Mouse (Mus musculus): ENCODE measurements around the gene Parn. TPM values are rescaled to one million over a fixed set of nuclear protein-coding genes. Genes with fewer than 3 reads are reported as not detected.
"Not testable (repeated sequence)": the region's sequence is repeated elsewhere in the genome, so short reads cannot be mapped to it uniquely, and the experiment has no call there.

The Parn gene
- polyA plus RNA-seq, 1 experiment = not detected

DNA sequence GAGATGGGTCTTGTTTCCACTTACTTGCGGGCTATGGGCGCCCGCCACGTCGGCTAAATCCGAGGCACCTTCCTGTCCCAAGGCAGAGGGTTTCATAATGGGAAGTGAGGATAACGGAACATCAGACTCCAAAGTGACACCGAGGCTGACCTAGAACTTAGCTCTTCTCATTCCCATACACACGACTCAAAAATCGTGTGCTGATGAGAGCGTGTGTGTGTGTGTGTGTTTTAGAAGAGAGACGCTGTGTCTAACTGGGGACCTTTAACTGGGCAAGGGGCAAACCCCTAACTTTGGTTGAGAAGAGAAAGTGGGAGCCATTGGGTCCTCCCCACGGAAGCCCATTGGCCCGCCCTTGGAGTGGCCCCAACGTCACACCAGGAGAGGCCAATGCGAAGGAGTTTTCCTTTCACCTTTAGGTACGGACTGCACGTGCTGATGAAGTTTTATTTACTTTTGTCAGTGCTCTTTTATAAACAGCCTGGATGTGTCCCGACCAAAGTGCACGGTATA, 4.5 kb upstream of the Parn start:
- H3K27ac ChIP-seq (ENCODE audit: insufficient read depth, low read depth, low read length) = 0 out of 2 replicates have a peak overlapping the region, but pooled peaks have one; percentile 34
- TF ChIP-seq POLR2A (IDR thresholded peaks at IDR 0.05; ENCODE audit: insufficient read depth, low read depth, low read length) = no peak
- no peak for TF ChIP-seq CTCF (IDR thresholded peaks at IDR 0.05; ENCODE audit: insufficient read depth, low read depth, low read length)
- peak overlapping the region; percentile 63 for H3K4me3 ChIP-seq (ENCODE audit: insufficient read depth, low read depth, low read length)
- H3K4me1 ChIP-seq (ENCODE audit: control insufficient read depth, insufficient read depth, low read length) = peaks cover 4% of the 10 kb centered on the region; the same call in 1 of the 2 replicates
- WGBS = under 1% methylated on average over 20 of the region's 20 CpGs

DNA sequence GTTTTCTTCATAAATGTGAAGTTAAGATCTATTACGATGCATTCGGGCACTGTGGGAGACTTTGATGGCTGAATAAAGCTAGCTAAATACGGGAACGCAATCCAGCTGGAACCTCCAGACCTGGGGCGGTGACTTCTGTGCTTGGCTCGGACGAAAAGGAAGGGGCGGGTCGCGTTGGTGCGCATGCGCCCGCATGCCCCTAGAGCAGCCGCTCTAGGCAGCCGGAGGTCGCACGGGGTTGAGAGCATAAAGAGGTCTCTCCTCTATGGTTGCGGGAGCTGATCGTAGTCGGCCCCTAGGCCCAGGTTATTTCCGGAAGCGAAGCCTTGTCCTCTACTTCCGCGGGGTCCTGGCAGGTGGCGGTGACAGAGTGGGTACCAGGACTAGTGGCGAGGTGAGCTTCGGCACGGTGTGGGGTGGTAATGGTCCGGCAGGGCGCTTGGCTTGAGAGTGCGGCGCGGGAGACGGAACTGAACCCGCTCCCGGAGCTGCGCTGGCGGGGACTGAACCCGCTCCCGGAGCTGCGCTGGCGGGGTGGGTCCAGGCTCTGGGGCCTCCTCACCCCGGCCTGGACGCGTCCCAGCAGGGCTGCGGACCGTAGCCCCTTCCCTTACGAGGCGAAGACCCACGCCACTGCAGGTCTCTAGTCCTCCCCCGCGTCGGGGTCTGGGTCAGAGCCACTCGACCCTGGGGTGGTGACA, 3.9 kb upstream of the Parn start, which contains the start of the genes Bfar and 3110001I22Rik:
Bfar (plus strand) TSS at position 174 of the 701 bp plus-strand sequence.
3110001I22Rik (plus strand) TSS at position 245 of the 701 bp plus-strand sequence.
- H3K4me3 ChIP-seq (ENCODE audit: insufficient read depth, low read depth, low read length) = peak within 1 kb of the TSS; percentile 63
- peak within 1 kb of the TSS; percentile 77 for H3K27ac ChIP-seq (ENCODE audit: insufficient read depth, low read depth, low read length)
- peak; percentile 83 for TF ChIP-seq POLR2A (IDR thresholded peaks at IDR 0.05; ENCODE audit: insufficient read depth, low read depth, low read length)
- TF ChIP-seq CTCF (IDR thresholded peaks at IDR 0.05; ENCODE audit: insufficient read depth, low read depth, low read length) = no peak
- H3K4me1 ChIP-seq (ENCODE audit: control insufficient read depth, insufficient read depth, low read length) = peaks cover 4% of the 10 kb centered on the region; the same call in 1 of the 2 replicates
- under 1% methylated on average over 54 of the region's 54 CpGs for WGBS

DNA sequence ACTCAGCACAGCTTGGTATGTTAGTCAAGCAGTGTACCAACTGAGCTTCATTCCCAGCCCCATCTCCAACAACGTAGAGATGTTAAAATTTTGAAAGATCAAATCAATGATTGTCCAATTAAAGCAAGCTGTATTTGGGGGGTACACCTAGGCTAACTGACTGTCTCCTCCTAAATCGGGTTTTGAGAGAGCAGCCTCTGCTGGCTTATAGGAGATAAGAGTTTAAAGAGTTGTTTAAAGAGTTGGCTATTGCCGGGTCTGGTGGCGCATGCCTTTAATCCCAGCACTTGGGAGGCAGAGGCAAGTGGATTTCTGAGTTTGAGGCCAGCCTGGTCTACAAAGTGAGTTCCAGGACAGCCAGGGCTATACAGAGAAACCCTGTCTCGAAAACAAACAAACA, 2.9 kb upstream of the Parn start:
- H3K27ac ChIP-seq (ENCODE audit: insufficient read depth, low read depth, low read length); H3K4me3 ChIP-seq (ENCODE audit: insufficient read depth, low read depth, low read length); H3K4me1 ChIP-seq (ENCODE audit: control insufficient read depth, insufficient read depth, low read length): not testable (repeated sequence)
- WGBS = 78% methylated on average over 5 of the region's 5 CpGs

DNA sequence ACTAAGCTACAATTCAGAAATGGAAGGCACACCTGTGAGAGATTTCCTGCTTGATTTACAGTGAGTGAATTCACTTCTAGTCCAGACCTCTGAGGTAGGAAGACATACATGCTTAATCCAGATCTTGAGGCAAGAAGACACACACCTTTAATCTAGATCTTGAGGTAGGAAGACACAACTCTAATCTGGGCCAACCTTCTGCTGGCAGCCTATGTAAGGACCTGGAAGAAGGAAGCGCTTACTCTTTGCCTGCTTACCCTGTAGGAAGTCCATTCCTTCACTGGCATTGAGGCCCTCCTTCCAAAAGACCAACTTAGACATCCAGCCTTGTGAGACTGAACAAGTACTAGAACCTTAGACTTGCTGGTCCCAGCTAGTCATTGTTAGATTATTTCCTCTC, 1.3 kb upstream of the Parn start:
- TF ChIP-seq CTCF (IDR thresholded peaks at IDR 0.05; ENCODE audit: insufficient read depth, low read depth, low read length) (no peak), POLR2A (IDR thresholded peaks at IDR 0.05; ENCODE audit: insufficient read depth, low read depth, low read length) (no peak)
- 97% methylated on average over 1 of the region's 1 CpGs for WGBS
- Histone ChIP-seq H3K27ac (ENCODE audit: insufficient read depth, low read depth, low read length) (no peak overlapping the region), H3K4me1 (ENCODE audit: control insufficient read depth, insufficient read depth, low read length) (peaks cover 4% of the 10 kb centered on the region; the same call in 1 of the 2 replicates), H3K4me3 (ENCODE audit: insufficient read depth, low read depth, low read length) (no peak overlapping the region)

DNA sequence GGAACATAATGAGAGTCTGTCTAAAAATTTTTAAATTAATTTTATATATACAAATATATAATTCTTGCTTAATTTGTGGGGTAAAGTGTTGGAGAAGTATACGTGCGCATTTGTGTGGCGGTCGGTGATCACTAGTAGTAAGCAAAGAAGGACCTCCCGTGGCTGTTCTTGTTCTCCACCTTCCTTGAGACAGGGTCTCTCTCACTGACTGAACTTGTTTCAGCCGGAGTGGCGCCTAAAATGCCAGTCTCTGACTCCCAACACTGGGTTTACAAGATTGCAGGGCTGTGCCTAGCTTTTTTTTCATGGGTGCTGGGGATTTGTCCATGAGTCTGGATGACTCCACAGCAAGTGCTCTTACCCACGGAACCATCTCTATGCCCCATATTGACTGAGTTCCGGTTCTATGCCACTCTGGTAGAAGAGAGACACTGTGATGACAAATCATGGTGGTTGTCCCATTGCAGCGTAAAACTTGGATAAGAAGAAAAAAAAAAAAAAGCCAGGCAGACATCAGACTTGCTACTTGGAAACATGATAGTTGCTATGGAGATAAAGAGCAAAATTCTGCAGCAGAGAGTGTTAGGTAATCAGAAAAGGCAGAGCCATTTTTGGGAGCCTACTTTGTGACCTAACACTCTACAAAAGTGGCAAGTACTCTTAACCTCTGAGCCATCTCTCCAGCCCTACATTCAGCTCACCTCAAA, 585 bp upstream of the Parn start:
- TF ChIP-seq CTCF (IDR thresholded peaks at IDR 0.05; ENCODE audit: insufficient read depth, low read depth, low read length) (no peak), POLR2A (IDR thresholded peaks at IDR 0.05; ENCODE audit: insufficient read depth, low read depth, low read length) (no peak)
- Histone ChIP-seq H3K4me1 (ENCODE audit: control insufficient read depth, insufficient read depth, low read length) (peaks cover 4% of the 10 kb centered on the region; the same call in 1 of the 2 replicates), H3K4me3 (ENCODE audit: insufficient read depth, low read depth, low read length) (no peak overlapping the region), H3K27ac (ENCODE audit: insufficient read depth, low read depth, low read length) (no peak overlapping the region)
- WGBS = 79% methylated on average over 10 of the region's 10 CpGs

DNA sequence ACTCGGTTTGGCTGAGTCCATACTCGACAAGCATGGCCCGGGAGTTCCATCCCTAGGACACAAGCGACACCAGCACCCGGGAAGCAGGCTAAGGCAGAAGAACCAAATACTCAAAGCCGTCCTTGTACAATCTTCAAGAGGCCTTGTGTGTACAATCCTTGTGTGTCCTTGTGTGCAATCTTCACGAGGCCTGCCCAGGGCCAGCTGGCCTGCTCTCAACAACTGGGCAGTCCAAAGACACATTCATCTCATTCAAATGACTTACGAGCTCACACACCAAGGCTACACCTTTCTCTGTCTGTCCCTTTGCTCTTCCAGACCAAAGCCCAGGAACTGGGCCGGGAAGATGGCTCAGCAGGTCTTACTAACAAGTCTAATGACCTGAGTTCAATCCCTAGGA, 7.2 kb downstream of the Parn start:
- 93% methylated on average over 9 of the region's 9 CpGs for WGBS

DNA sequence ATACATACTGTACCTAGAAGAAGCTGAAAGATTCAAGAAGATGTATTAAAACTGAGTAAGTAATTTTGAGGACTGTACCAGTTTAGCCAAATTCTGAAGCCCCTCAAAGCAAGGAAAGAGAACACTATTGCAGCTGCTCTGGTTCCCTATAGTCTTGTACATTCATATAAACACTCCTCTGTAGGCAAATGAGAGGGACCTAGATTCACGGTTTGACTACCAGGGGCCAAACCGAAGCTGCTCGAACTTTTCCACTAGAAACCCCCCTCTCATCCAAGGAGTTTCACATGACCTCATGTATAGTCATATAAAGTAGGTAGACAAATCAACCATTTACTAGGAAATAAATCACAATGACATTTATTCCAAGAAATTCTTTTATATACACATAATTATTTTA, 9.1 kb downstream of the Parn start:
- H3K4me3 ChIP-seq (ENCODE audit: insufficient read depth, low read depth, low read length) = no peak overlapping the region
- TF ChIP-seq POLR2A (IDR thresholded peaks at IDR 0.05; ENCODE audit: insufficient read depth, low read depth, low read length) (no peak), CTCF (IDR thresholded peaks at IDR 0.05; ENCODE audit: insufficient read depth, low read depth, low read length) (no peak)
- no peak overlapping the region for H3K27ac ChIP-seq (ENCODE audit: insufficient read depth, low read depth, low read length)
- WGBS = 90% methylated on average over 3 of the region's 3 CpGs
- no peaks in the 10 kb centered on the region for H3K4me1 ChIP-seq (ENCODE audit: control insufficient read depth, insufficient read depth, low read length)

More for the DNA sequence above, 7.2 kb downstream of the Parn start:
- TF ChIP-seq CTCF (IDR thresholded peaks at IDR 0.05; ENCODE audit: insufficient read depth, low read depth, low read length) (no peak), POLR2A (IDR thresholded peaks at IDR 0.05; ENCODE audit: insufficient read depth, low read depth, low read length) (no peak)
- no peaks in the 10 kb centered on the region for H3K4me1 ChIP-seq (ENCODE audit: control insufficient read depth, insufficient read depth, low read length)
- no peak overlapping the region for H3K4me3 ChIP-seq (ENCODE audit: insufficient read depth, low read depth, low read length)
- H3K27ac ChIP-seq (ENCODE audit: insufficient read depth, low read depth, low read length) = no peak overlapping the region

DNA sequence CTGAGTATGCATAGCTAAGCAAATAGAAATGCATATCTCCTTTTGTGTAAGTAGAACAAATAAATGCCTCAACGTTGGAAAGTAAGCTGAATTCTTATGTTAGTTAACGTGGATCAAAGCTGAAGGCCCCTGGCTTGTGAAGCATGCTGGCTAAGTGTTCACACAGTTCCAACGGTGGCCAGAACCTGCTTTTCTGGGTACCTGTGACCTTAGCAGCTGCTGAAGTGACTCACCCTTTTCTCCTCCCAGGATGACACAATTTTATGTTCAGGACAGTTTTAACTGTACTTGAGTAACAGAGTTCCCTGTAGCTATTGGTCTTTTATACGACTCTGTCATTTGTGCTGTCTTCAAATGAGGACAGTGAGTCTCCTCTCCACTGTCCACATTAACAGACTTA, 22.0 kb downstream of the Parn start:
- TF ChIP-seq CTCF (IDR thresholded peaks at IDR 0.05; ENCODE audit: insufficient read depth, low read depth, low read length) = no peak
- no peak for TF ChIP-seq POLR2A (IDR thresholded peaks at IDR 0.05; ENCODE audit: insufficient read depth, low read depth, low read length)

DNA sequence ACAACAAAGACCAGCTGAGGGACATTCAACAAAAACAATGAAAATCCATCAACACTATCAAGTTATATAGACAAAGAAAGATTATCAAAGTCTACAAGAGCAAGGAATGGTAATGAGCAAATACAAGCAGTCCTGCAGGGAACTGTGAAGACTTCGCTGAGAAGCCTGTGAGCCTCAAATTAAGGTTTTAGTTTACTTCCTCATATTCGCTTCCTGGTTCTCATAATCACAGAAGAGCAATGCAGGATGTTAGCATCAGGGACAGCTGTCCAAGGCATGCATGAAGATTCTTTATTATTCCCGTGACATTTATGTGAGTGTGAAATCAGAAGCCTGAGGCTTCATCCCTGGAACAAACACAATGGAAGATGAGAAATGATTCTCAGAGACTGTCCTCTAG, 23.5 kb downstream of the Parn start:
- TF ChIP-seq POLR2A (IDR thresholded peaks at IDR 0.05; ENCODE audit: insufficient read depth, low read depth, low read length) = no peak
- no peak for TF ChIP-seq CTCF (IDR thresholded peaks at IDR 0.05; ENCODE audit: insufficient read depth, low read depth, low read length)
- no peaks in the 10 kb centered on the region for H3K4me1 ChIP-seq (ENCODE audit: control insufficient read depth, insufficient read depth, low read length)
- no peak overlapping the region for H3K27ac ChIP-seq (ENCODE audit: insufficient read depth, low read depth, low read length)
- no peak overlapping the region for H3K4me3 ChIP-seq (ENCODE audit: insufficient read depth, low read depth, low read length)
- 94% methylated on average over 3 of the region's 3 CpGs for WGBS

More for the DNA sequence above, 22.0 kb downstream of the Parn start:
- 87% methylated on average over 4 of the region's 4 CpGs for WGBS
- no peaks in the 10 kb centered on the region for H3K4me1 ChIP-seq (ENCODE audit: control insufficient read depth, insufficient read depth, low read length)
- no peak overlapping the region for H3K27ac ChIP-seq (ENCODE audit: insufficient read depth, low read depth, low read length)
- no peak overlapping the region for H3K4me3 ChIP-seq (ENCODE audit: insufficient read depth, low read depth, low read length)

All from olfactory bulb, adult 2 months (tissue).